Mouse (Mus musculus): ENCODE results near the gene 1700016H13Rik. TPM values are rescaled to one million over a fixed set of nuclear protein-coding genes. Genes with fewer than 3 reads are reported as not detected.

The 1700016H13Rik gene
- 0.28 TPM in 1 of 2 replicates, not detected in the other for polyA plus RNA-seq (2014; fragmentation: Nextera tagmentation; extraction: Ambion mirVana)

GRCm38 (mm10) chr5:103655346-103656118 is at the start of gene 1700016H13Rik:
Gene 1700016H13Rik (minus strand): TSS chr5:103656010.
- H3K36me3 ChIP-seq (replicated peaks; ENCODE audit: control insufficient read depth, insufficient read depth, low read depth, low read length), result no peaks in the 10 kb centered on the region
- no peaks in the 10 kb centered on the region for H3K4me1 ChIP-seq (ENCODE audit: control insufficient read depth, insufficient read depth, low read length)
- H3K4me2 ChIP-seq (ENCODE audit: low read depth, low read length), result peak within 1 kb of the TSS; percentile 97
- peak; percentile 82 for DNase-seq (ENCODE audit: low spot score)
- no peaks in the 10 kb centered on the region for H3K9me3 ChIP-seq (replicated peaks; ENCODE audit: control insufficient read depth, low read length)
- under 1% methylated on average over 54 of the region's 56 CpGs for WGBS
- H3K9ac ChIP-seq (replicated peaks; ENCODE audit: low read length), result peak within 1 kb of the TSS; percentile 75
- peak within 1 kb of the TSS; percentile 56 for H3K4me3 ChIP-seq (ENCODE audit: low read depth, low read length)
- peak; percentile 66 for ATAC-seq (replicated peaks; ENCODE audit: insufficient number of reproducible peaks, low FRiP score, low TSS enrichment, low read depth)
- no peak within 1 kb of the TSS for H3K27ac ChIP-seq (replicated peaks; ENCODE audit: low read depth, low read length)
- H3K27me3 ChIP-seq (ENCODE audit: control insufficient read depth, insufficient read depth, low read length), result no peaks in the 10 kb centered on the region

DNA sequence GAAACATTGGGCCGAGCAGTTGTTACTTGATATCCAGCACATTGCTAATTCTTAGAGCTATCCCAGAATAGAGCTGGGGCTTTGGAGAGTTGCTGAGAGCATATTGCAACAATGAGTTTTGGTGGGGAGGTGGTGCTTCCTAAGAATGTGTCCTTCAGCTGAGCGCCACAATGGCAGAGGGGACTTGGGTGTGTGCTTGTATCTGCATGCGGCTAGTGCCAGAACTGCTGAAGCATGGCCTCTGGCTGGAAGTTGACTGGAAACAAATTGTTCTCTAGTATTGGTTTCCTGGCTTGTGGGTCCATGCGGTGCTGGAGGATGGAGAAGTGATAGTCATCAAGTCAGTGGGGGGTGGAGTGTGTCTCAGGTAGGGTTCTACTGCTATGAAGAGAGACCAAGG is 49.5 kb upstream of the 1700016H13Rik start:
- no peaks in the 10 kb centered on the region for H3K4me1 ChIP-seq (ENCODE audit: control insufficient read depth, insufficient read depth, low read length)
- no peaks in the 10 kb centered on the region for H3K36me3 ChIP-seq (replicated peaks; ENCODE audit: control insufficient read depth, insufficient read depth, low read depth, low read length)
- H3K27me3 ChIP-seq (ENCODE audit: control insufficient read depth, insufficient read depth, low read length), result no peaks in the 10 kb centered on the region
- 88% methylated on average over 4 of the region's 4 CpGs for WGBS
- H3K4me3 ChIP-seq (ENCODE audit: low read depth, low read length), result no peak overlapping the region
- H3K9me3 ChIP-seq (replicated peaks; ENCODE audit: control insufficient read depth, low read length), result no peaks in the 10 kb centered on the region
- no peak overlapping the region for H3K27ac ChIP-seq (replicated peaks; ENCODE audit: low read depth, low read length)
- H3K4me2 ChIP-seq (ENCODE audit: low read depth, low read length), result no peak overlapping the region
- ATAC-seq (replicated peaks; ENCODE audit: insufficient number of reproducible peaks, low FRiP score, low TSS enrichment, low read depth) (no peak), DNase-seq (ENCODE audit: low spot score) (no peak)
- H3K9ac ChIP-seq (replicated peaks; ENCODE audit: low read length), result no peak overlapping the region

DNA sequence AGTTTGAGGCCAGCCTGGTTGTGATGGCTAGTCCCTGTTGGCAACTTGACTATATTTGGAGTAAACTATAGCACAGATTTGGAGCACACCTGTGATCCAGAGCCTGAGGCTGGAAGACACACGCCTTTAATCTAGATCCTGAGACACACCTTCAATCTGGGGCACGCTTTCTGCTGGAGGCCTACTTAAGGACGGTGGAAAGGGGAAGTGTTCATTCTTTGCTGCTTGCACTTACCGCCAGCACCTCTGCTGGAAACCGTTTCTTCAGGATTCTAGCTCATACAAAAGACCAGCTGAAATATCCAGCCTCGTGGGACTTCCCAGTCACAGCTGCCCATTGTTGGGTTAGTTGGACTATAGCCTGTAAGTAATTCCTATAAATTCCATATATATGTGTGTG is 46.7 kb upstream of the 1700016H13Rik start:
- Histone ChIP-seq H3K4me3 (ENCODE audit: low read depth, low read length) (no peak overlapping the region), H3K27ac (replicated peaks; ENCODE audit: low read depth, low read length) (no peak overlapping the region), H3K36me3 (replicated peaks; ENCODE audit: control insufficient read depth, insufficient read depth, low read depth, low read length) (no peaks in the 10 kb centered on the region), H3K9me3 (replicated peaks; ENCODE audit: control insufficient read depth, low read length) (no peaks in the 10 kb centered on the region), H3K4me2 (ENCODE audit: low read depth, low read length) (no peak overlapping the region), H3K4me1 (ENCODE audit: control insufficient read depth, insufficient read depth, low read length) (no peaks in the 10 kb centered on the region), H3K9ac (replicated peaks; ENCODE audit: low read length) (no peak overlapping the region), H3K27me3 (ENCODE audit: control insufficient read depth, insufficient read depth, low read length) (no peaks in the 10 kb centered on the region)
- WGBS, result 75% methylated on average over 6 of the region's 6 CpGs
- no peak for ATAC-seq (replicated peaks; ENCODE audit: insufficient number of reproducible peaks, low FRiP score, low TSS enrichment, low read depth)
- DNase-seq (ENCODE audit: low spot score), result no peak

GRCm38 (mm10) chr5:103701466-103701865 is 45.7 kb upstream of the 1700016H13Rik start:
- 65% methylated on average over 3 of the region's 3 CpGs for WGBS
- no peaks in the 10 kb centered on the region for H3K9me3 ChIP-seq (replicated peaks; ENCODE audit: control insufficient read depth, low read length)
- H3K27ac ChIP-seq (replicated peaks; ENCODE audit: low read depth, low read length), result no peak overlapping the region
- H3K4me1 ChIP-seq (ENCODE audit: control insufficient read depth, insufficient read depth, low read length), result no peaks in the 10 kb centered on the region
- ATAC-seq (replicated peaks; ENCODE audit: insufficient number of reproducible peaks, low FRiP score, low TSS enrichment, low read depth) (no peak), DNase-seq (ENCODE audit: low spot score) (no peak)
- no peaks in the 10 kb centered on the region for H3K27me3 ChIP-seq (ENCODE audit: control insufficient read depth, insufficient read depth, low read length)
- H3K9ac ChIP-seq (replicated peaks; ENCODE audit: low read length), result no peak overlapping the region
- H3K4me3 ChIP-seq (ENCODE audit: low read depth, low read length), result no peak overlapping the region
- no peaks in the 10 kb centered on the region for H3K36me3 ChIP-seq (replicated peaks; ENCODE audit: control insufficient read depth, insufficient read depth, low read depth, low read length)
- no peak overlapping the region for H3K4me2 ChIP-seq (ENCODE audit: low read depth, low read length)

- Histone ChIP-seq H3K4me3 (ENCODE audit: low read depth, low read length) (no peak overlapping the region), H3K9ac (replicated peaks; ENCODE audit: low read length) (no peak overlapping the region), H3K27ac (replicated peaks; ENCODE audit: low read depth, low read length) (no peak overlapping the region), H3K36me3 (replicated peaks; ENCODE audit: control insufficient read depth, insufficient read depth, low read depth, low read length) (no peaks in the 10 kb centered on the region), H3K4me1 (ENCODE audit: control insufficient read depth, insufficient read depth, low read length) (no peaks in the 10 kb centered on the region), H3K4me2 (ENCODE audit: low read depth, low read length) (no peak overlapping the region), H3K9me3 (replicated peaks; ENCODE audit: control insufficient read depth, low read length) (no peaks in the 10 kb centered on the region), H3K27me3 (ENCODE audit: control insufficient read depth, insufficient read depth, low read length) (no peaks in the 10 kb centered on the region)
- DNase-seq (ENCODE audit: low spot score) (no peak), ATAC-seq (replicated peaks; ENCODE audit: insufficient number of reproducible peaks, low FRiP score, low TSS enrichment, low read depth) (no peak)
- WGBS, result 77% methylated on average over 2 of the region's 2 CpGs
Observed at GRCm38 (mm10) chr5:103700661-103701060, 44.9 kb upstream of the 1700016H13Rik start.

DNA sequence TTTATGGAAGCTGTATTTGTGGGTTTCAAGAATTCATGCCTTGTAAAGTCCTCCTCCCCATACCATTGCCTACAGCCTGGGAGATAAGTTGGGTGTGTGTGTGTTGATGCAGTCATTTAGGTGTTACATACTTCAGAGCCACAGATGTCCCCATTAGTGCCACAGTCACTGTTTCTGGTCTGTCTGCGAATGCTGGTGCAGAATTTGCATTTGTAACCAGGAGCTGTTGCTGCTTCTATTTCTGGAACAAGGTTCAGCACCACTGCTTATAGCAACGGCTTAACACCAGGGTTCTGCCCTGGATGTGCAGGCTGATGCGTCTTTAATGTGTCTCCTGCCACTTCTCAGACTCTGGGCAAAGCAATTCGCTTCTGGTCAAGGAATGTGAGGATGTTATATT is 43.7 kb upstream of the 1700016H13Rik start:
- no peaks in the 10 kb centered on the region for H3K27me3 ChIP-seq (ENCODE audit: control insufficient read depth, insufficient read depth, low read length)

DNA sequence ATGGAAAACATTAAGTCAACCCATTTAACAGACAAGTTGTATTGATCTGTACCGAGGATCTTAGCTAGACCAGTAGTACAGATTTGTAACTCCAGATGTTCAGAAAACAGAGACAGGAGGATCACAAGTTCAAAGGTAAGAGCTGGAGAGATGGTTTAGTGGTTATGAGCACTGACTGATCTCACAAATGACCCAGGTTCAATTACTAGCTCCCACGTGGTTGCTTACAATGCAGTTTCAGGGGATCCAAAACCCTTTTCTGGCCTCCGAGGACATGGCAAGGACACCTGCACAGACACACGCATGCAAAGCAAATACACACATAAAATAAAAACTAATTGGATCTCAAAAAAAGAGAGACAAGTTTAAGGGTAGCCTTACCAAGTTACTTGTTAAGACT is 42.8 kb upstream of the 1700016H13Rik start:
- Histone ChIP-seq H3K4me3 (ENCODE audit: low read depth, low read length) (no peak overlapping the region), H3K27me3 (ENCODE audit: control insufficient read depth, insufficient read depth, low read length) (peaks cover 6% of the 10 kb centered on the region), H3K36me3 (replicated peaks; ENCODE audit: control insufficient read depth, insufficient read depth, low read depth, low read length) (no peaks in the 10 kb centered on the region), H3K4me1 (ENCODE audit: control insufficient read depth, insufficient read depth, low read length) (no peaks in the 10 kb centered on the region), H3K9me3 (replicated peaks; ENCODE audit: control insufficient read depth, low read length) (no peaks in the 10 kb centered on the region), H3K27ac (replicated peaks; ENCODE audit: low read depth, low read length) (no peak overlapping the region), H3K4me2 (ENCODE audit: low read depth, low read length) (no peak overlapping the region), H3K9ac (replicated peaks; ENCODE audit: low read length) (no peak overlapping the region)
- ATAC-seq (replicated peaks; ENCODE audit: insufficient number of reproducible peaks, low FRiP score, low TSS enrichment, low read depth), result no peak
- 76% methylated on average over 4 of the region's 4 CpGs for WGBS
- no peak for DNase-seq (ENCODE audit: low spot score)

More for the DNA sequence above, 43.7 kb upstream of the 1700016H13Rik start:
- Histone ChIP-seq H3K27ac (replicated peaks; ENCODE audit: low read depth, low read length) (no peak overlapping the region), H3K9ac (replicated peaks; ENCODE audit: low read length) (no peak overlapping the region), H3K9me3 (replicated peaks; ENCODE audit: control insufficient read depth, low read length) (no peaks in the 10 kb centered on the region), H3K4me3 (ENCODE audit: low read depth, low read length) (no peak overlapping the region), H3K36me3 (replicated peaks; ENCODE audit: control insufficient read depth, insufficient read depth, low read depth, low read length) (no peaks in the 10 kb centered on the region), H3K4me1 (ENCODE audit: control insufficient read depth, insufficient read depth, low read length) (no peaks in the 10 kb centered on the region), H3K4me2 (ENCODE audit: low read depth, low read length) (no peak overlapping the region)
- WGBS, result 68% methylated on average over 4 of the region's 4 CpGs
- no peak for DNase-seq (ENCODE audit: low spot score)
- ATAC-seq (replicated peaks; ENCODE audit: insufficient number of reproducible peaks, low FRiP score, low TSS enrichment, low read depth), result no peak

- Histone ChIP-seq H3K36me3 (replicated peaks; ENCODE audit: control insufficient read depth, insufficient read depth, low read depth, low read length) (no peaks in the 10 kb centered on the region), H3K9me3 (replicated peaks; ENCODE audit: control insufficient read depth, low read length) (no peaks in the 10 kb centered on the region), H3K4me1 (ENCODE audit: control insufficient read depth, insufficient read depth, low read length) (no peaks in the 10 kb centered on the region), H3K27ac (replicated peaks; ENCODE audit: low read depth, low read length) (no peak overlapping the region), H3K27me3 (ENCODE audit: control insufficient read depth, insufficient read depth, low read length) (peaks cover 12% of the 10 kb centered on the region), H3K4me3 (ENCODE audit: low read depth, low read length) (no peak overlapping the region), H3K9ac (replicated peaks; ENCODE audit: low read length) (no peak overlapping the region), H3K4me2 (ENCODE audit: low read depth, low read length) (no peak overlapping the region)
- WGBS, result 73% methylated on average over 5 of the region's 5 CpGs
- no peak for ATAC-seq (replicated peaks; ENCODE audit: insufficient number of reproducible peaks, low FRiP score, low TSS enrichment, low read depth)
- DNase-seq (ENCODE audit: low spot score), result no peak
Observed at GRCm38 (mm10) chr5:103697875-103698491, 42.2 kb upstream of the 1700016H13Rik start.

Data from embryonic facial prominence, embryonic 11.5 days (tissue).